Mouse (Mus musculus) cerebellum, adult (tissue): ENCODE measurements around the gene Rasgrp1.

Source experiments
- ATAC-seq: cut with Nextera tagmentation; 2 replicates; pipeline ENCODE4 v1.9.2; 2017; ENCODE audit warnings: mild to moderate bottlenecking, moderate library complexity, mixed read lengths; ENCODE audit not compliant: insufficient number of reproducible peaks, low FRiP score, low TSS enrichment

The Rasgrp1 gene

GRCm38 (mm10) chr2:117342547-117343239 is at the start of gene Rasgrp1:
Gene Rasgrp1 (minus strand): TSS chr2:117343001.
- ATAC-seq: peak; percentile 17; the same call in 1 of the 2 replicates

- no peak for ATAC-seq
Measured at GRCm38 (mm10) chr2:117389925-117390892, 47.4 kb upstream of the Rasgrp1 start.

GRCm38 (mm10) chr2:117389460-117389859 is 46.7 kb upstream of the Rasgrp1 start:
- no peak for ATAC-seq

GRCm38 (mm10) chr2:117388121-117388520 is 45.3 kb upstream of the Rasgrp1 start:
- ATAC-seq: no peak

GRCm38 (mm10) chr2:117386981-117387705 is 44.3 kb upstream of the Rasgrp1 start:
- no peak for ATAC-seq

- no peak for ATAC-seq
Measured at GRCm38 (mm10) chr2:117386036-117386590, 43.3 kb upstream of the Rasgrp1 start.

GRCm38 (mm10) chr2:117381314-117381713 is 38.5 kb upstream of the Rasgrp1 start:
- 0 out of 2 replicates have a peak, but pooled peaks have one; percentile 50 for ATAC-seq

- no peak for ATAC-seq
Measured at GRCm38 (mm10) chr2:117374293-117374830, 31.6 kb upstream of the Rasgrp1 start.

GRCm38 (mm10) chr2:117371706-117372105 is 28.9 kb upstream of the Rasgrp1 start:
- ATAC-seq: no peak

GRCm38 (mm10) chr2:117366478-117366877 is 23.7 kb upstream of the Rasgrp1 start:
- no peak for ATAC-seq

- no peak for ATAC-seq
Measured at GRCm38 (mm10) chr2:117364056-117364455, 21.3 kb upstream of the Rasgrp1 start.

- no peak for ATAC-seq
Measured at GRCm38 (mm10) chr2:117357939-117358338, 15.1 kb upstream of the Rasgrp1 start.

- no peak for ATAC-seq
Measured at GRCm38 (mm10) chr2:117352305-117353123, 9.7 kb upstream of the Rasgrp1 start.

- no peak for ATAC-seq
Measured at GRCm38 (mm10) chr2:117350138-117350537, 7.3 kb upstream of the Rasgrp1 start.

- ATAC-seq: no peak
Measured at GRCm38 (mm10) chr2:117343240-117343624, 431 bp upstream of the Rasgrp1 start.

- peak; percentile 20; the same call in 1 of the 2 replicates for ATAC-seq
Measured at GRCm38 (mm10) chr2:117342090-117342546, 683 bp downstream of the Rasgrp1 start.

- no peak for ATAC-seq
Measured at GRCm38 (mm10) chr2:117338501-117338900, 4.3 kb downstream of the Rasgrp1 start.

GRCm38 (mm10) chr2:117337902-117338301 is 4.9 kb downstream of the Rasgrp1 start:
- ATAC-seq: no peak
